Mouse (Mus musculus) heart, embryonic 14.5 days (tissue): ENCODE measurements around the gene Stkld1. TPM values are rescaled to one million over a fixed set of nuclear protein-coding genes. Genes with fewer than 3 reads are reported as not detected.

ENCODE experiments used
- ATAC-seq: fragments of 200-750 bp; cut with Nextera tagmentation; 2 replicates; pipeline ENCODE4 v1.8.0; 2017; ENCODE audit warnings: low read depth, moderate TSS enrichment; ENCODE audit not compliant: insufficient number of reproducible peaks, insufficient read depth, low FRiP score
- H3K27ac ChIP-seq, 2 experiments: fragments of 200-500 bp in 1 of 2; fragments of 300-500 bp in 1 of 2; sonication (generic) in 1 of 2; replicated peaks in 1 of 2; 2 replicates each; pipeline ENCODE4 v1.5.1; 2012 to 2014; ENCODE audit warnings: low read depth in 2 of 2, low read length in 2 of 2, control low read depth in 1 of 2, mild to moderate bottlenecking in 1 of 2, mixed read lengths in 1 of 2; ENCODE audit not compliant: control insufficient read depth in 1 of 2, insufficient read depth in 1 of 2
- H3K27me3 ChIP-seq: fragments of 300-500 bp; sonication (generic); 2 replicates; pipeline ENCODE4 v1.6.1; 2014; ENCODE audit warnings: mild to moderate bottlenecking, low read length, control low read depth; ENCODE audit not compliant: control insufficient read depth, insufficient read depth
- H3K36me3 ChIP-seq: fragments of 300-500 bp; sonication (generic); 2 replicates; pipeline ENCODE4 v1.6.1; 2014; ENCODE audit warnings: mild to moderate bottlenecking, control low read depth, low read length, mixed read lengths; ENCODE audit not compliant: control insufficient read depth, insufficient read depth
- H3K4me1 ChIP-seq, 2 experiments: fragments of 200-500 bp in 1 of 2; fragments of 300-500 bp in 1 of 2; sonication (generic) in 1 of 2; 2 replicates each; pipeline ENCODE4 v1.6.1; 2012 to 2014; ENCODE audit warnings: low read length in 2 of 2, control low read depth in 1 of 2, mixed read lengths in 1 of 2; ENCODE audit not compliant: control insufficient read depth in 2 of 2, insufficient read depth in 2 of 2
- H3K4me2 ChIP-seq: fragments of 300-500 bp; sonication (generic); 2 replicates; pipeline ENCODE4 v1.6.1; 2014; ENCODE audit warnings: mild to moderate bottlenecking, low read length
- H3K4me3 ChIP-seq, 2 experiments: fragments of 200-500 bp in 1 of 2; fragments of 300-500 bp in 1 of 2; sonication (generic) in 1 of 2; 2 replicates each; pipeline ENCODE4 v1.5.1; 2012 to 2014; ENCODE audit warnings: low read length in 2 of 2, mild to moderate bottlenecking in 2 of 2, control low read depth in 1 of 2, low read depth in 1 of 2, moderate library complexity in 1 of 2; ENCODE audit not compliant: control insufficient read depth in 1 of 2, insufficient read depth in 1 of 2
- H3K9ac ChIP-seq: fragments of 300-500 bp; sonication (generic); 2 replicates; pipeline ENCODE4 v1.6.1; 2014; ENCODE audit warnings: mild to moderate bottlenecking, low read length
- H3K9me3 ChIP-seq: fragments of 300-500 bp; sonication (generic); 2 replicates; pipeline ENCODE4 v1.6.1; 2016; ENCODE audit warnings: low read length, control low read depth; ENCODE audit not compliant: control insufficient read depth
- WGBS: fragments of 180-500 bp; shearing (Covaris S2); extraction: QIAGEN DNeasy Blood & Tissue Kit; methylation state at CpG from one replicate; pipeline ENCODE4 v1.1.7; 2014; 5-methylcytosine and 5-hydroxymethylcytosine counted together
- polyA plus RNA-seq: library from polyadenylated mRNA; unstranded; fragments of >200 nt; fragmentation: Nextera tagmentation; extraction: Ambion mirVana; gene quantifications from 2 replicates; pipeline ENCODE4 v1.2.1, GENCODE M21; 2014

The Stkld1 gene
- polyA plus RNA-seq, 1 experiment from 2014 or later, result not detected

- WGBS, result 22% methylated on average over 4 of the region's 4 CpGs
- Histone ChIP-seq H3K9me3 (no peaks in the 10 kb centered on the region), H3K4me3 (no peak overlapping the region), H3K27me3 (no peaks in the 10 kb centered on the region), H3K36me3 (no peaks in the 10 kb centered on the region), H3K27ac (no peak overlapping the region), H3K4me1 (no peaks in the 10 kb centered on the region), H3K9ac (no peak overlapping the region), H3K4me2 (no peak overlapping the region)
- no peak for ATAC-seq
These were observed 40.1 kb downstream of the Stkld1 start for GRCm38 (mm10) chr2:26973960-26974359.

GRCm38 (mm10) chr2:26980361-26980760 lies 46.5 kb downstream of the Stkld1 start:
- Histone ChIP-seq H3K9ac (no peak overlapping the region), H3K4me3 (no peak overlapping the region), H3K9me3 (no peaks in the 10 kb centered on the region), H3K27me3 (peaks cover 6% of the 10 kb centered on the region; the same call in 1 of the 2 replicates), H3K36me3 (no peaks in the 10 kb centered on the region), H3K4me1 (no peaks in the 10 kb centered on the region), H3K27ac (no peak overlapping the region), H3K4me2 (no peak overlapping the region)
- WGBS, result 71% methylated on average over 1 of the region's 1 CpGs
- no peak for ATAC-seq

- Histone ChIP-seq H3K4me2 (no peak overlapping the region), H3K36me3 (no peaks in the 10 kb centered on the region), H3K4me3 (no peak overlapping the region), H3K27me3 (peaks cover 6% of the 10 kb centered on the region; the same call in 1 of the 2 replicates), H3K4me1 (no peaks in the 10 kb centered on the region), H3K9me3 (no peaks in the 10 kb centered on the region), H3K27ac (no peak overlapping the region), H3K9ac (no peak overlapping the region)
- 81% methylated on average over 2 of the region's 2 CpGs for WGBS
- no peak for ATAC-seq
These were observed 50.3 kb downstream of the Stkld1 start for GRCm38 (mm10) chr2:26984179-26984578.

- H3K27me3 ChIP-seq, result peaks cover 6% of the 10 kb centered on the region; the same call in 1 of the 2 replicates
- H3K4me1 ChIP-seq, result no peaks in the 10 kb centered on the region
- no peak for ATAC-seq
- H3K9me3 ChIP-seq, result no peaks in the 10 kb centered on the region
- H3K36me3 ChIP-seq, result no peaks in the 10 kb centered on the region
- no peak overlapping the region for H3K4me2 ChIP-seq
- no peak overlapping the region for H3K9ac ChIP-seq
- H3K27ac ChIP-seq, result no peak overlapping the region
- 76% methylated on average over 5 of the region's 5 CpGs for WGBS
- H3K4me3 ChIP-seq, result no peak overlapping the region
These were observed 50.8 kb downstream of the Stkld1 start for GRCm38 (mm10) chr2:26984640-26985039.

- no peaks in the 10 kb centered on the region for H3K36me3 ChIP-seq
- ATAC-seq, result no peak
- 70% methylated on average over 3 of the region's 3 CpGs for WGBS
- no peaks in the 10 kb centered on the region for H3K27me3 ChIP-seq
- no peaks in the 10 kb centered on the region for H3K9me3 ChIP-seq
- H3K4me2 ChIP-seq, result no peak overlapping the region
- no peak overlapping the region for H3K4me3 ChIP-seq
- H3K9ac ChIP-seq, result no peak overlapping the region
- no peak overlapping the region for H3K27ac ChIP-seq
- no peaks in the 10 kb centered on the region for H3K4me1 ChIP-seq
These were observed 60.1 kb downstream of the Stkld1 start for GRCm38 (mm10) chr2:26993936-26994335.

- Histone ChIP-seq H3K4me1 (no peaks in the 10 kb centered on the region), H3K4me3 (no peak overlapping the region), H3K27me3 (no peaks in the 10 kb centered on the region), H3K4me2 (no peak overlapping the region), H3K9me3 (no peaks in the 10 kb centered on the region), H3K36me3 (no peaks in the 10 kb centered on the region), H3K27ac (no peak overlapping the region), H3K9ac (no peak overlapping the region)
- ATAC-seq, result no peak
- 85% methylated on average over 1 of the region's 1 CpGs for WGBS
These were observed 63.7 kb downstream of the Stkld1 start for GRCm38 (mm10) chr2:26997498-26997897.

GRCm38 (mm10) chr2:26997993-26998392 lies 64.1 kb downstream of the Stkld1 start:
- no peaks in the 10 kb centered on the region for H3K4me1 ChIP-seq
- ATAC-seq, result no peak
- no peaks in the 10 kb centered on the region for H3K36me3 ChIP-seq
- 84% methylated on average over 6 of the region's 7 CpGs for WGBS
- no peaks in the 10 kb centered on the region for H3K27me3 ChIP-seq
- no peak overlapping the region for H3K9ac ChIP-seq
- H3K4me3 ChIP-seq, result no peak overlapping the region
- no peak overlapping the region for H3K27ac ChIP-seq
- no peaks in the 10 kb centered on the region for H3K9me3 ChIP-seq
- H3K4me2 ChIP-seq, result no peak overlapping the region
